Mouse (Mus musculus) midbrain, embryonic 14.5 days (tissue): ENCODE results near the gene Gm49486. TPM values are rescaled to one million over a fixed set of nuclear protein-coding genes. Genes with fewer than 3 reads are reported as not detected.

Experiments
- ATAC-seq: fragments of 200-750 bp; cut with Nextera tagmentation; 2 replicates; pipeline ENCODE4 v1.8.0; 2017; ENCODE audit warnings: moderate number of reproducible peaks, moderate library complexity; ENCODE audit not compliant: low FRiP score, low TSS enrichment
- DNase-seq: peaks from one replicate; pipeline ENCODE4 v3.0.0-alpha.2; 2015
- H3K27ac ChIP-seq: fragments of 300-500 bp; sonication (generic); replicated peaks from 2 replicates; pipeline ENCODE4 v1.5.1; 2014; ENCODE audit warnings: mild to moderate bottlenecking, low read depth, low read length, moderate library complexity
- H3K27me3 ChIP-seq: fragments of 300-500 bp; sonication (generic); 2 replicates; pipeline ENCODE4 v1.6.1; 2014; ENCODE audit warnings: low read length, control low read depth, mixed read lengths; ENCODE audit not compliant: control insufficient read depth, insufficient read depth
- H3K36me3 ChIP-seq: fragments of 300-500 bp; sonication (generic); 2 replicates; pipeline ENCODE4 v1.6.1; 2014; ENCODE audit warnings: low read length, control low read depth; ENCODE audit not compliant: control insufficient read depth, insufficient read depth
- H3K4me1 ChIP-seq: fragments of 300-500 bp; sonication (generic); 2 replicates; pipeline ENCODE4 v1.6.1; 2014; ENCODE audit warnings: mild to moderate bottlenecking, antibody characterized with exemption, low read length, control low read depth; ENCODE audit not compliant: control insufficient read depth, insufficient read depth
- H3K4me2 ChIP-seq: fragments of 300-500 bp; sonication (generic); 2 replicates; pipeline ENCODE4 v1.6.1; 2014; ENCODE audit warnings: mild to moderate bottlenecking, low read length, moderate library complexity
- H3K4me3 ChIP-seq: fragments of 300-500 bp; sonication (generic); replicated peaks from 2 replicates; pipeline ENCODE4 v1.5.1; 2014; ENCODE audit warnings: low read depth, low read length
- H3K9ac ChIP-seq: fragments of 300-500 bp; sonication (generic); replicated peaks from 2 replicates; pipeline ENCODE4 v1.6.1; 2014; ENCODE audit warnings: mild to moderate bottlenecking, low read length, moderate library complexity
- H3K9me3 ChIP-seq: fragments of 300-500 bp; sonication (generic); 2 replicates; pipeline ENCODE4 v1.6.1; 2016; ENCODE audit warnings: low read length, control low read depth, mixed read lengths; ENCODE audit not compliant: control insufficient read depth
- WGBS: fragments of 180-500 bp; shearing (Covaris S2); extraction: QIAGEN DNeasy Blood & Tissue Kit; methylation state at CpG from one replicate; pipeline ENCODE4 v1.1.7; 2014; 5-methylcytosine and 5-hydroxymethylcytosine counted together
- polyA plus RNA-seq: library from polyadenylated mRNA; unstranded; fragments of >200 nt; fragmentation: Nextera tagmentation; extraction: Ambion mirVana; gene quantifications from 2 replicates; pipeline ENCODE4 v1.2.1, GENCODE M21; 2014

Gene Gm49486
- polyA plus RNA-seq, 1 experiment from 2014 or later, result 1.6 TPM

- H3K9ac ChIP-seq, result peak overlapping the region; percentile 48; the same call in 1 of the 2 replicates
- H3K4me2 ChIP-seq, result peak overlapping the region; percentile 82
- H3K36me3 ChIP-seq, result no peaks in the 10 kb centered on the region
- peak overlapping the region; percentile 37 for H3K4me3 ChIP-seq
- ATAC-seq (no peak), DNase-seq (peak; percentile 84)
- no peaks in the 10 kb centered on the region for H3K27me3 ChIP-seq
- peaks cover 12% of the 10 kb centered on the region; the same call in 1 of the 2 replicates for H3K4me1 ChIP-seq
- under 1% methylated on average over 33 of the region's 33 CpGs for WGBS
- H3K9me3 ChIP-seq, result no peaks in the 10 kb centered on the region
- no peak overlapping the region for H3K27ac ChIP-seq
Measured at GRCm38 (mm10) chr15:79270317-79271123, 41.3 kb downstream of the Gm49486 start.

DNA sequence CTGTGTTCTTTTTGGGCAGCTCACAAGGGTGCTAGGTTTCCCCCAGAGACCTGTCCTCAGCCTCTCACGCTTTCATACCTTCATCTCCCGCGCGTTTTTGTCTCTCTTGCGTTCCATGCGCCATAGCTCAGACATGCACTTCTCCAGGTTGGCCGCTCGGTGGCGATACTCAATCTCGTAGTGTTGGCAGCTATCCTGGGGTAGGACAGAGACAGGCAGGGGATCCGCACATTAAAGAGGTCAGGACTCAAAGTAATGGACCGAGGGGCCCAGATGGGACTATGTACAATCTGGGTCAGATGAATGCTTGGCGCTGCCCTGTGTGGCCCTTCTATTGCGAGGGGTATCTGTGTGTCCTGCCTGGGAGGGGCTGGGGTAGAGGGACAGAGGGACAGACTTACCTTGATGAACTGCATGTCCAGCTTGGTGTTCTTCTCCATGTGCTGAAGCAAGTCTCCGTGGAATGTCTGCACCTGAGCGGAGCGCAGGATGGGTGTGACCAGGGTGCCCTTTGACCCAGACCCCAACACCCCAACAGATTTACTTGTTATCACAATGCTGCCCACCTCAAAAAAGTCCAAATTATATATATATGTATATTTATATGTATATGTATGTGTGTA lies 42.0 kb downstream of the Gm49486 start:
- peak overlapping the region; percentile 37 for H3K4me3 ChIP-seq
- peaks cover 12% of the 10 kb centered on the region; the same call in 1 of the 2 replicates for H3K4me1 ChIP-seq
- DNase-seq, result peak; percentile 77
- peak overlapping the region; percentile 82 for H3K4me2 ChIP-seq
- H3K27ac ChIP-seq, result no peak overlapping the region
- WGBS, result 11% methylated on average over 17 of the region's 17 CpGs
- no peaks in the 10 kb centered on the region for H3K9me3 ChIP-seq
- H3K9ac ChIP-seq, result peak overlapping the region; percentile 48; the same call in 1 of the 2 replicates
- H3K27me3 ChIP-seq, result no peaks in the 10 kb centered on the region
- no peaks in the 10 kb centered on the region for H3K36me3 ChIP-seq
- ATAC-seq, result no peak; the same call in 1 of the 2 replicates

DNA sequence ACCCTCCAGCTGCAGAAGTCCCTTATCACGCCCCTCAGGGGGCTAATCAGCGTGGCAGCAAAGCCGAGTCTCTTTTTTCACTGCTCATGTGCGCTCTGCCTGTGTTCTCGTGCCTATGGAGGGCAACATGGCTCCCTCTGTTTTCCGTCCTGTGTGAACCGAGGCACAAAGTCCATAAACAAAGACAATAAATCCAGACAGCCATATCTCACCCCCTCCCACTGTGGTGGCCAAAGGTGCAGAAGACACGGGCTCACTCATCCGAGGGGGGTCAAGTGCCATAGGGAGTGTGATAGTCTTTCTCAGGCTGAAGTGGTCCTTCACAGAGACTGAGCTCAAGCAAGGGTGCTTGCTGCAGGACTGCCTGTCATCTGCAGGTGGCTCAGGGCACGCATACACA lies 43.8 kb downstream of the Gm49486 start:
- WGBS, result 40% methylated on average over 10 of the region's 10 CpGs
- no peak for DNase-seq

DNA sequence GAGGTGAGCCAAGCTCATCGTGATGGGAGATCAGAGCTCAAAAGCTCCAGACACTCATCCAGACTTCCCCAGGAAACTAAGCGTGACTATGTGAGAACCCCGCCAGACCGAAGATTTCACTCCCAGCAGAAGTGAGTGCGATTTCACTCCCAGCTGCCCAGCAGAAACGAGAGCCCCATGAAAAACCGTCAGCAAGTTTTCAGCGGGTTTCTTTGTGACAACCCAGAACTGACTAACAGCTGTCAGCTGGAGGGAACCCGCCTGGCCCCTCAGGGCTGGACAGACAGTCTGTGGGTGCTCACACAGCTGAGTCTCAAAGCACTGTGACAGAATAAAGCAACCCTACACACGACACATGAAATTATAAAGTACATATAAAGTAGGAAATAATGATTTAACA lies 48.5 kb downstream of the Gm49486 start:
- Histone ChIP-seq H3K27me3 (no peaks in the 10 kb centered on the region), H3K4me1 (no peaks in the 10 kb centered on the region), H3K9me3 (0 out of 2 replicates have a peak, but pooled peaks cover 2% of the 10 kb centered on the region), H3K4me2 (no peak overlapping the region), H3K9ac (no peak overlapping the region), H3K36me3 (no peaks in the 10 kb centered on the region), H3K4me3 (no peak overlapping the region), H3K27ac (no peak overlapping the region)
- ATAC-seq (no peak), DNase-seq (no peak)
- WGBS, result 75% methylated on average over 10 of the region's 10 CpGs

More for the DNA sequence above, 43.8 kb downstream of the Gm49486 start:
- Histone ChIP-seq H3K27ac (no peak overlapping the region), H3K27me3 (no peaks in the 10 kb centered on the region), H3K4me1 (peaks cover 12% of the 10 kb centered on the region; the same call in 1 of the 2 replicates), H3K9ac (no peak overlapping the region), H3K4me3 (no peak overlapping the region), H3K4me2 (no peak overlapping the region), H3K36me3 (no peaks in the 10 kb centered on the region), H3K9me3 (0 out of 2 replicates have a peak, but pooled peaks cover 2% of the 10 kb centered on the region)
- no peak for ATAC-seq

DNA sequence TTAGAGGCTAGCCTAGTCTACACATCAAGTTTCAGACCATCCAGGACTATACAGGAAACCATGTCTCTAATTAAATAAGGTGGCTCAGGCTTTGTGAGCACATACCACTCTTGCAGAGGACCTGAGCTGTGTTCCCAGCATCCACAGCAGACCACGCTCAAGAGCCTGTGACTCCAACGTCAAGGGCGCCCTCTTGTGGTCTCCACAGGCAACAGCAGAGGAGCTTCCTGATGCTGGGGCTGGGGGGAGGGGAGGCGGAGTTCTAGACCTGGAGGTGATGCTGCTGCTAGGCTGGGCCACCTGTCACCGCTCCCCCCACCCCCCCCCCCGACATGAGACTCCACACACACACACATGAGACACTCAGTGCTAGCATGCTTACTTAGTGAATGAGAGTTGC lies 51.0 kb downstream of the Gm49486 start:
- peak; percentile 22 for DNase-seq
- 20% methylated on average over 6 of the region's 6 CpGs for WGBS
- no peak overlapping the region for H3K27ac ChIP-seq
- H3K4me2 ChIP-seq, result no peak overlapping the region
- no peaks in the 10 kb centered on the region for H3K4me1 ChIP-seq
- H3K36me3 ChIP-seq, result no peaks in the 10 kb centered on the region
- ATAC-seq, result no peak
- no peak overlapping the region for H3K9ac ChIP-seq
- H3K27me3 ChIP-seq, result no peaks in the 10 kb centered on the region
- 0 out of 2 replicates have a peak, but pooled peaks cover 2% of the 10 kb centered on the region for H3K9me3 ChIP-seq
- H3K4me3 ChIP-seq, result no peak overlapping the region

DNA sequence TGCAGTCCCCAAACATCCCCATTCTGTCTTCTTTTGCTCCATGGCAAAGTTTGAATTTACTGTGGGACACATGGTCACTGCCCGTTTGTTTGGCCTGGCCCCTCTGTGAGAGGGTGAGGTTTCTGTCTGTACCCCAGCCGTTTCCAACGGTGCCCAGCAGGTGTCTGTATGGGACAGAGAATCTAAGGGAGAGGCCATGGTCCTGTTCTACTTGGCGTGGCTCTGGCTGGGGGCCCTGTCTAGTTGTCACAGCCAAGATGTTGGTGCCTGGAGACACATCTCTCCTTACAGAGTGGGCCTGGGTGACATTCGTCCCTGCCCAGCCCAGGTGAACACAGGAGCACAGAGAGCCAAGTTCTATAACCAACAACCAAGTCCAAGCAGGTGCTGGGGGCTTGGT lies 51.7 kb downstream of the Gm49486 start:
- Histone ChIP-seq H3K4me3 (no peak overlapping the region), H3K27me3 (no peaks in the 10 kb centered on the region), H3K36me3 (0 out of 2 replicates have a peak, but pooled peaks cover under 1% of the 10 kb centered on the region), H3K27ac (no peak overlapping the region), H3K9me3 (0 out of 2 replicates have a peak, but pooled peaks cover 2% of the 10 kb centered on the region), H3K9ac (no peak overlapping the region), H3K4me2 (no peak overlapping the region), H3K4me1 (no peaks in the 10 kb centered on the region)
- WGBS, result 59% methylated on average over 5 of the region's 5 CpGs
- DNase-seq, result no peak
- ATAC-seq, result no peak

DNA sequence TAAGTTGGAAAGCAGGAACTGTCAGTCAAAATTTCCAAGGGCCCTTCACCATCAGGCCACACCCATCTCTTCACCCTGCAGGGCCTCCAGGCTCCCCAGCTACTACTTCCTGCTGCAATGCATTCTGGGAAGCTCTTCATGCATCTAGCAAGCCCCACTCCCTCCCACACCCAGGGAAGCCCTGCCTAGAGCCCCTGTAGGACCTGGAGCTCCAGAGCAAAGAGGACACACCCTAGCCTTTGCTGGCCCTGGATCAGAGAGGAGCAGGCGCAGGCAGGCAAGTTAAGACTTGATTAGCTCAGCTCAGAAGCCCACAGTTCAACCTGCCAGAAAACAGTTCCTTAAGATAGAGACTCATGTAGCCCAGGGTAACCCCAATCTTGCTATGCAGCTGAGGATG lies 52.2 kb downstream of the Gm49486 start:
- no peaks in the 10 kb centered on the region for H3K4me1 ChIP-seq
- no peak overlapping the region for H3K27ac ChIP-seq
- ATAC-seq (no peak), DNase-seq (no peak)
- 0 out of 2 replicates have a peak, but pooled peaks cover 5% of the 10 kb centered on the region for H3K36me3 ChIP-seq
- no peak overlapping the region for H3K9ac ChIP-seq
- H3K4me2 ChIP-seq, result no peak overlapping the region
- 0 out of 2 replicates have a peak, but pooled peaks cover 2% of the 10 kb centered on the region for H3K9me3 ChIP-seq
- WGBS, result 92% methylated on average over 1 of the region's 1 CpGs
- no peak overlapping the region for H3K4me3 ChIP-seq
- no peaks in the 10 kb centered on the region for H3K27me3 ChIP-seq

DNA sequence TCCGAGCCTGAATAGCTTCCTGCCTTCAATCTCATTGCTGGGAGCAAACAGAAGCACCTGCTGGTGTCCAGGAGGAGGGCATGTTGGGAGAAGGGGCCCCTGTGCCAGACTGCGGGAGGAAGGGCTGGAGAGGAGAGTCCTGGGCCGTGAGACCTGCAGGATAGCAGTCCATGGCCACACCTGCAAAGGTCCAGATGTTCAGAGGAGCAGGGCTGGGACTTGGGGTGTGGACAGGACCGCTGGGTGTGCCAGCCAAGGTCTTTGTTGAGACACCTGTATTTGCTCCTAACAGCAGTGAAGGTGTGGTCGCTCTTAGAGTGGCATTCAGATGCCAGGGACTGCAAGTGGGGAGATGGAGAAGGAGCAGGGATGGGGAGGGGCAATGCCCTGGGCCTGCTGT lies 53.2 kb downstream of the Gm49486 start:
- Histone ChIP-seq H3K4me3 (no peak overlapping the region), H3K9me3 (no peaks in the 10 kb centered on the region), H3K36me3 (peaks cover 15% of the 10 kb centered on the region; the same call in 1 of the 2 replicates), H3K27ac (no peak overlapping the region), H3K27me3 (no peaks in the 10 kb centered on the region), H3K9ac (no peak overlapping the region), H3K4me2 (no peak overlapping the region), H3K4me1 (no peaks in the 10 kb centered on the region)
- 80% methylated on average over 5 of the region's 5 CpGs for WGBS
- ATAC-seq, result no peak
- no peak for DNase-seq
